Mouse (Mus musculus): ENCODE data around the gene Tpra1.

- TF ChIP-seq CTCF (IDR thresholded peaks at IDR 0.05; ENCODE audit: borderline replicate concordance, insufficient read depth, low read length) (no peak), POLR2A (IDR thresholded peaks at IDR 0.05; ENCODE audit: low read depth, low read length) (no peak)
Measured at GRCm38 (mm10) chr6:88889410-88890042, 12.5 kb upstream of the Tpra1 start.

Data from embryonic fibroblast, embryonic 13.5 days (primary cell).